Mouse (Mus musculus): ENCODE measurements around the gene Gm26938. TPM values are rescaled to one million over a fixed set of nuclear protein-coding genes. Genes with fewer than 3 reads are reported as not detected.

The Gm26938 gene
- total and polyA plus RNA-seq, 3 experiments = not detected

DNA sequence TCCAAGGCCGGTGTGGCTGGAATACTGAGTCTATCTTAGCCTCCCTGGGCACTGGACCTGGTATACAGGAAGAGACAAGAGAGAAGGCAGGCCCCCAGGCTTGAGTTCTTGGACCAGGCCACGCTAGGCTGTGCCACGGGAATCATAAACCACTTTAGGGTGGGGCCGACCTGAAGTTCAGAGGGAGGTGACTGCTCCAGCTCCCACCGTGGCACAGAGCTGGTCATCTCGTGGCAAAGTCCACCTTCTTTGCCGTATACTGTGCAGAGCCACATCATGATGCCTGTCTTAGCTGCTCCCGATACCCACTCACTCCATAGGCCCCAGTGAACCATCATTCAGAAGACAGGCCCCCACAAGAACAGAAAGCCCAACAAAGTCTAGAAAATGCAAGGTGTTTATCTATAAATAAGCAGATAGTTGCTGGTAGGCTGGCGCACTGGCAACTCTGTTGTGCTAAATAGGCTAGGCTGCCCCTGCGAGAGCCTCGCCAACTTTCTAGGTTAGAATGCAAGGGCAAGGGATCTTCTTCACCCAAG is 21.6 kb downstream of the Gm26938 start:
- intact Hi-C loops (cut with DNase I) = no loop called here
- Histone ChIP-seq H3K27ac (no peak overlapping the region; the same call in 1 of the 2 replicates), H3K36me3 (ENCODE audit: control insufficient read depth, insufficient read depth, low read length) (no peaks in the 10 kb centered on the region), H3K79me2 (replicated peaks; ENCODE audit: control insufficient read depth, insufficient read depth, low read length) (0 out of 2 replicates have a peak, but pooled peaks cover 3% of the 10 kb centered on the region), H3K4me3 (no peak overlapping the region), H3K4me1 (ENCODE audit: control insufficient read depth, insufficient read depth, low read length) (no peaks in the 10 kb centered on the region), H3K27me3 (ENCODE audit: control insufficient read depth, insufficient read depth, low read length) (no peaks in the 10 kb centered on the region), H3K9ac (ENCODE audit: low read depth, low read length) (no peak overlapping the region)
- TF ChIP-seq EP300 (IDR thresholded peaks at IDR 0.05; ENCODE audit: insufficient read depth, low read depth, low read length) (no peak), CTCF (IDR thresholded peaks at IDR 0.05) (no peak), POLR2A (IDR thresholded peaks at IDR 0.05; ENCODE audit: insufficient read depth, low read depth, low read length) (no peak)
- DNase-seq = no peak
- 70% methylated on average over 11 of the region's 11 CpGs for WGBS

DNA sequence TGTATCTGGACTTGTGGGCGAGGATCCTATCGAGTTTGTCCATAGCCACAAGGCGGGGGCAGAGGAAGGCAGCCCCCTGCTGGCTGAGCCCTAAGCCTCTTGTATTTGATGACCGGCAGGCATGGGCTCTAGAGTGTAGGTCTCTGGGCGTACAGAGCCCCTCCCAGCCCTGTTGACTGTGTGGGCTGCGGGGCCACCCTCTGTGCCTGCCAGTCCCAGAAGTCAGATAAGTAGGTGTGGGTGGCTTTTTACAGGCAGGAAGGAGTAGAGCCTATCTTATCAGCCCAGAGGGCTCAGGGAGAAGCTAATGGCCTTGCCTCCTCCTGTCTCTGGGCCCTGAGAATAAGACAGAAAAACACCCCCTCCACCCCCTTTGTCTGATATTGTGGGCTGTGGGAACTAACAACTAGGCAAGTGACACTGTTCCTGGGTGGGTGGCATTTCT is 22.1 kb downstream of the Gm26938 start:
- no peaks in the 10 kb centered on the region for H3K27me3 ChIP-seq (ENCODE audit: control insufficient read depth, insufficient read depth, low read length)
- H3K79me2 ChIP-seq (replicated peaks; ENCODE audit: control insufficient read depth, insufficient read depth, low read length) = 0 out of 2 replicates have a peak, but pooled peaks cover 3% of the 10 kb centered on the region
- no peak overlapping the region; the same call in 1 of the 2 replicates for H3K27ac ChIP-seq
- 6% methylated on average over 6 of the region's 6 CpGs for WGBS
- H3K4me3 ChIP-seq = no peak overlapping the region
- TF ChIP-seq EP300 (IDR thresholded peaks at IDR 0.05; ENCODE audit: insufficient read depth, low read depth, low read length) (no peak), POLR2A (IDR thresholded peaks at IDR 0.05; ENCODE audit: insufficient read depth, low read depth, low read length) (no peak), CTCF (IDR thresholded peaks at IDR 0.05) (peak; percentile 26; the same call in 1 of the 2 replicates)
- no peaks in the 10 kb centered on the region for H3K4me1 ChIP-seq (ENCODE audit: control insufficient read depth, insufficient read depth, low read length)
- no peak overlapping the region for H3K9ac ChIP-seq (ENCODE audit: low read depth, low read length)
- intact Hi-C loops (cut with DNase I) = no loop called here
- no peak for DNase-seq
- no peaks in the 10 kb centered on the region for H3K36me3 ChIP-seq (ENCODE audit: control insufficient read depth, insufficient read depth, low read length)

DNA sequence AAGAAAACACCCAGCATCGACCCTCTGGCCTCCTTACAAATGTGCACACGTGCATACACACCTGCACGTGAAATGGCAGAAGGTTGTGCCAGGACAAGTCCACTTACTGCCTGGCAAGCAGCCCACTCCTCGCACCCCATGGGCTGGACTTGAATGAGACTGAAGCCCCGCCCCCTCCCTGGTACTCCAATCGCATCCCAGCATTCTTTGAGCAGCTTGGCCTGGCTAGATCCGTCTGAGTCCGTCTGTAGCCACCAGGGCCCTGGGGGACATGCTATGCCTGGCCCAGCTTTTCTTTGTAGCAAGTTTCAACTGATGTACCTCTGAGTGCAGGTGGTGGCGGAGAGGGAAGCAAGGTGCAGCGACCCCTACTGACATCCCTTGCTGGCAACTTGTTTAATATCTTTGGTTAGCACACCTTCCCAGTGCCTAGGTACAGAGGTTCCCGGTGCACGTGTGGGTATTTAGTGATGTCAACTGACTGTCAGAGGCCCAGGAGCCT is 22.6 kb downstream of the Gm26938 start:
- H3K79me2 ChIP-seq (replicated peaks; ENCODE audit: control insufficient read depth, insufficient read depth, low read length) = peaks cover 3% of the 10 kb centered on the region; the same call in 1 of the 2 replicates
- H3K27me3 ChIP-seq (ENCODE audit: control insufficient read depth, insufficient read depth, low read length) = no peaks in the 10 kb centered on the region
- no peak overlapping the region for H3K4me3 ChIP-seq
- H3K9ac ChIP-seq (ENCODE audit: low read depth, low read length) = no peak overlapping the region
- WGBS = 10% methylated on average over 12 of the region's 12 CpGs
- intact Hi-C loops (cut with DNase I) = loop anchor here (2.0 kb wide), 1 partner anchor 23 kb away; no protein-coding TSS in a partner anchor
- H3K27ac ChIP-seq = no peak overlapping the region
- DNase-seq = peak; percentile 48 to 54
- H3K4me1 ChIP-seq (ENCODE audit: control insufficient read depth, insufficient read depth, low read length) = peaks cover under 1% of the 10 kb centered on the region
- H3K36me3 ChIP-seq (ENCODE audit: control insufficient read depth, insufficient read depth, low read length) = no peaks in the 10 kb centered on the region
- TF ChIP-seq POLR2A (IDR thresholded peaks at IDR 0.05; ENCODE audit: insufficient read depth, low read depth, low read length) (no peak), CTCF (IDR thresholded peaks at IDR 0.05) (peak; percentile 63), EP300 (IDR thresholded peaks at IDR 0.05; ENCODE audit: insufficient read depth, low read depth, low read length) (no peak)

DNA sequence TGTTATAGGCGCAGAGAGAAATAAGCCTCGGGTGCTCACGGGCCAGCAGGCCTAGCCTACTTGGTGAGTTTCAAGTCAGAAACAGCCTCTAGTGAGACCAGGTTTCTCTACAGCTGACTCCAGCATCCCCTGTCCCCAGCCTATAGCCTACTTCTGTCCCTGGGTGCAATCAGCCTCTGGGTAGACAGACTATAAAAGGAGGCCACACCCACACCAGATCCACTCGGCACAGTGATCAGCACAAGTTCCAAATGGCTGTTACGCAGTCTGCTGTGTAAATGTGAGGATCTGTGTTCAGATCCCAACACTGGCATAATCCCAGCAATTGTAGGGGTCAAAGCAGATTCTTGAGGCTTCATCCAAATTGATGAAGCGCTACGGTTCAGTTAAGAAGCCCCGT is 23.0 kb downstream of the Gm26938 start:
- no peak for TF ChIP-seq EP300 (IDR thresholded peaks at IDR 0.05; ENCODE audit: insufficient read depth, low read depth, low read length)
- no peak for TF ChIP-seq CTCF (IDR thresholded peaks at IDR 0.05)
- no peak for TF ChIP-seq POLR2A (IDR thresholded peaks at IDR 0.05; ENCODE audit: insufficient read depth, low read depth, low read length)
- intact Hi-C loops (cut with DNase I) = loop anchor here (2.0 kb wide), 1 partner anchor 22 kb away; no protein-coding TSS in a partner anchor
- Histone ChIP-seq H3K36me3 (ENCODE audit: control insufficient read depth, insufficient read depth, low read length) (no peaks in the 10 kb centered on the region), H3K4me3 (no peak overlapping the region), H3K27me3 (ENCODE audit: control insufficient read depth, insufficient read depth, low read length) (no peaks in the 10 kb centered on the region), H3K9ac (ENCODE audit: low read depth, low read length) (no peak overlapping the region), H3K27ac (no peak overlapping the region), H3K4me1 (ENCODE audit: control insufficient read depth, insufficient read depth, low read length) (peaks cover 4% of the 10 kb centered on the region), H3K79me2 (replicated peaks; ENCODE audit: control insufficient read depth, insufficient read depth, low read length) (peaks cover 3% of the 10 kb centered on the region; the same call in 1 of the 2 replicates)
- WGBS = 75% methylated on average over 8 of the region's 8 CpGs
- no peak for DNase-seq

DNA sequence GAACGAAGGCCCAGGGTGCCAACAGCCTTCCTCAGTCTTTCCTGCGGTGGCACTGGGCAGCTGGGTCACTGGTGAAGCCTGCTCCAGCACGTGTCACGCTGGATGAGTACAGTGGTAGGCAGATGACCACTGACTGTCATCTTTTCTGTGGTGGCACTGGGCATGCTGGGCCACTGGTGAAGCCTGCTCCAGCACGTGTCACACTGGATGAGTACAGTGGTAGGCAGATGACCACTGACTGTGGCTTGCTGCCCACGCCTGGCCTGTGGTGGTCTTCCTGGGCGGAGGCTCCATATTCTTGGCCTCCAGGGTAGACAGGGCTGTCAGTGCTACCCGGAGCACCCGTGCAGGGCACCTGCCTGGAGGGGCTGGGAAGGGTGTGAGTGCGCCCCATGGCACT is 24.3 kb downstream of the Gm26938 start:
- no peak overlapping the region for H3K4me3 ChIP-seq
- DNase-seq = no peak
- no peaks in the 10 kb centered on the region for H3K27me3 ChIP-seq (ENCODE audit: control insufficient read depth, insufficient read depth, low read length)
- H3K27ac ChIP-seq = no peak overlapping the region
- WGBS = 88% methylated on average over 10 of the region's 10 CpGs
- intact Hi-C loops (cut with DNase I) = loop anchor here (2.0 kb wide), 1 partner anchor 21 kb away; no protein-coding TSS in a partner anchor
- H3K4me1 ChIP-seq (ENCODE audit: control insufficient read depth, insufficient read depth, low read length) = peaks cover 13% of the 10 kb centered on the region
- no peaks in the 10 kb centered on the region for H3K36me3 ChIP-seq (ENCODE audit: control insufficient read depth, insufficient read depth, low read length)
- TF ChIP-seq POLR2A (IDR thresholded peaks at IDR 0.05; ENCODE audit: insufficient read depth, low read depth, low read length) (no peak), EP300 (IDR thresholded peaks at IDR 0.05; ENCODE audit: insufficient read depth, low read depth, low read length) (no peak), CTCF (IDR thresholded peaks at IDR 0.05) (no peak)
- H3K9ac ChIP-seq (ENCODE audit: low read depth, low read length) = no peak overlapping the region
- H3K79me2 ChIP-seq (replicated peaks; ENCODE audit: control insufficient read depth, insufficient read depth, low read length) = peaks cover 3% of the 10 kb centered on the region; the same call in 1 of the 2 replicates

DNA sequence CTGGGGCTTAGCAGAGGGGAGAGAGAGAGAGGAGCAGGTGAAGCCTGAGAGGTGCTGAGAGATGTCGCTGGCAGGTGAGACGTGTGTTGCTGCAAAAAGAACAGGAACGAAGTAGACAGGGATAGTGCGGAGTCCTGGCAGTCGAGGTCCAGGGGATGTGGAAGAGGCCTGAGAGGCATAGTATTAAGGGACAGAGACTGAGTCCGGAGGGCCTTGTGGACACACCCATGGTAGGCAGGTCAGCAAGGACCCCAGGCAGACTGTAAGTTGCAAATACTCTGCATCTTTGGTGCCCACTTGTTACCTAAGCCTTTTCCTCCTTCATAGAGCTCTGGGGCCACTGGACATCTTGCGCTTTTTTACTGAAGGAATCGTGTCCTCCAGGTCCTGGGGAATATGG is 25.0 kb downstream of the Gm26938 start:
- Histone ChIP-seq H3K79me2 (replicated peaks; ENCODE audit: control insufficient read depth, insufficient read depth, low read length) (peaks cover 3% of the 10 kb centered on the region; the same call in 1 of the 2 replicates), H3K4me1 (ENCODE audit: control insufficient read depth, insufficient read depth, low read length) (peaks cover 16% of the 10 kb centered on the region), H3K9ac (ENCODE audit: low read depth, low read length) (no peak overlapping the region), H3K4me3 (no peak overlapping the region), H3K36me3 (ENCODE audit: control insufficient read depth, insufficient read depth, low read length) (no peaks in the 10 kb centered on the region; the same call in 1 of the 2 replicates), H3K27ac (no peak overlapping the region), H3K27me3 (ENCODE audit: control insufficient read depth, insufficient read depth, low read length) (no peaks in the 10 kb centered on the region)
- no peak for DNase-seq
- 92% methylated on average over 8 of the region's 8 CpGs for WGBS
- TF ChIP-seq POLR2A (IDR thresholded peaks at IDR 0.05; ENCODE audit: insufficient read depth, low read depth, low read length) (no peak), EP300 (IDR thresholded peaks at IDR 0.05; ENCODE audit: insufficient read depth, low read depth, low read length) (no peak), CTCF (IDR thresholded peaks at IDR 0.05) (no peak)
- intact Hi-C loops (cut with DNase I) = no loop called here

All from heart, adult 2 months (tissue).